Mouse (Mus musculus): ENCODE data around the gene Tsku.
A peak's percentile ranks its signal among the peaks of the same experiment; 100 is the strongest.

- TF ChIP-seq CTCF (IDR thresholded peaks at IDR 0.05; ENCODE audit: low read depth): peak; percentile 74
- no peak for TF ChIP-seq EP300 (optimal IDR thresholded peaks at IDR 0.05)
Observed at GRCm38 (mm10) chr7:98344361-98344760, 16.8 kb downstream of the Tsku start.
